In genomic region chr4:53406866-53407265, GRCm38 (mm10) we compare ENCODE assay signal across 17 mouse cellular contexts.
"Had no signal": no experiment of that assay in that cellular context is flagged by ENCODE, and none has a peak within 500 bp of the region (broad histone marks: within the 10 kb centered on the region; RNA-seq: fewer than 3 reads in every experiment).

No protein-coding gene starts in this region.

- DNase-seq: retina, postnatal 1 day; right cerebral cortex, adult 18-20 months; right cerebral cortex, postnatal 14 days; right cerebral cortex, postnatal 25 days; right cerebral cortex, postnatal 4 days; spleen, adult 18-20 months; thymus, adult 18-20 months; thymus, adult 2 months; thymus, postnatal 14 days; thymus, postnatal 25 days; thymus, postnatal 36 days; thymus, postnatal 4 days had no signal

- H3K9me3 ChIP-seq: neural tube, embryonic 12.5 days; neural tube, embryonic 13.5 days; neural tube, embryonic 15.5 days; stomach, embryonic 15.5 days had no signal

- H3K9ac ChIP-seq: neural tube, embryonic 12.5 days; neural tube, embryonic 13.5 days; neural tube, embryonic 15.5 days; stomach, embryonic 15.5 days had no signal

- H3K27ac ChIP-seq: neural tube, embryonic 12.5 days; neural tube, embryonic 13.5 days; neural tube, embryonic 15.5 days; stomach, embryonic 15.5 days; stomach, postnatal 0 days had no signal

- H3K4me1 ChIP-seq: neural tube, embryonic 12.5 days; stomach, embryonic 15.5 days had no signal

- H3K36me3 ChIP-seq: neural tube, embryonic 12.5 days; neural tube, embryonic 13.5 days; neural tube, embryonic 15.5 days; stomach, embryonic 15.5 days had no signal

- H3K4me3 ChIP-seq: neural tube, embryonic 12.5 days; neural tube, embryonic 13.5 days; neural tube, embryonic 15.5 days; stomach, embryonic 15.5 days had no signal

- H3K27me3 ChIP-seq: neural tube, embryonic 12.5 days; neural tube, embryonic 13.5 days; neural tube, embryonic 15.5 days; stomach, embryonic 15.5 days had no signal
